Mouse (Mus musculus): ENCODE measurements around the gene Gsap.
A peak's percentile ranks its signal among the peaks of the same experiment; 100 is the strongest.
"Not testable (repeated sequence)": the region's sequence is repeated elsewhere in the genome, so short reads cannot be mapped to it uniquely, and the experiment has no call there.

Gene Gsap

GRCm38 (mm10) chr5:21185764-21186685, at the start of gene Gsap:
Gene Gsap (plus strand): TSS chr5:21186255.
- DNase-seq (ENCODE audit: low read depth, low spot score) = peak; percentile 21

DNA sequence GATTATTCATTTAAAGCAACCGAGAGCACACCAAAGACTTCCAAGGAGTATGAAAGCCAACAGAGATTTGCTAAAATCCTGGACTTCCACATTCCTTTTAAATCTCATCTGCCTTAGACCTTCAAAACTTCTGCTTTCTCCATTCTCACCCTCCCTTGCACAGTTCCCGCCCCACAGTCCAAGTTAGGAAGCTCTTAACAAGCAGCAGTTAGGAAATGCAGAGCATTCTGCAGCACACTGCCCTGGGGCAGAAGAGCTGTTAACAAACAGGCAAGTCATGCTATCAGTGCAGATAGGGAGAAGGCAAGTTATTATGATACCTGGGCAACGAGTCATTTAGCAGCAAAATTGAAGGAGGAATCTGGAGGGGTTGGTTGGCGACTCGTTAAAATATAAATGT, 49.5 kb upstream of the Gsap start:
- no peak for DNase-seq (ENCODE audit: low read depth, low spot score)

GRCm38 (mm10) chr5:21139505-21139904, 46.5 kb upstream of the Gsap start:
- DNase-seq (ENCODE audit: low read depth, low spot score) = peak; percentile 5

- not testable (repeated sequence) for DNase-seq (ENCODE audit: low read depth, low spot score)
These were observed 44.9 kb upstream of the Gsap start for GRCm38 (mm10) chr5:21141133-21141551.

DNA sequence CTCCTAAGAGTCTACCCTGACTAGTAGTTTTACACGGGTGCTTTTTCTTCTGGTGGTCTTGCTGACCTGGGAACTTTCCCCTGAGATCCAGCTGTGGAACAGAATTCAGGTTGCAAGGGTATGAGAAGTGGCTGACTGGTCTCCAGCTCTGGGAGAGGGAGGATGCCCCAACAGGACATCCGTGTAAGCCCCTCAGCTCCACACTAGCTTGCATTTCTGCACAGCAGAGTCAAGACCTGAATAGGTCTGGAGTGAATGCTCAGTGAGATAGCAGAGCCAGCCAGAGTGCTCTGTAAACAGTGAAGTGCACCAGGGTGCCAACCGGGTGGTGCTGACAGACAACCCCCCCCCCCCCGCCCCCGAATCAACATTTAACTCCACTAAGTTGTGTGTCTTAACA, 44.4 kb upstream of the Gsap start:
- DNase-seq (ENCODE audit: low read depth, low spot score) = no peak

- no peak for DNase-seq (ENCODE audit: low read depth, low spot score)
These were observed 43.0 kb upstream of the Gsap start for GRCm38 (mm10) chr5:21143032-21143431.

GRCm38 (mm10) chr5:21144506-21145169, 41.4 kb upstream of the Gsap start:
- DNase-seq (ENCODE audit: low read depth, low spot score) = no peak

GRCm38 (mm10) chr5:21148358-21148757, 37.7 kb upstream of the Gsap start:
- DNase-seq (ENCODE audit: low read depth, low spot score) = no peak

GRCm38 (mm10) chr5:21153672-21154071, 32.4 kb upstream of the Gsap start:
- DNase-seq (ENCODE audit: low read depth, low spot score) = no peak

- no peak for DNase-seq (ENCODE audit: low read depth, low spot score)
These were observed 29.3 kb upstream of the Gsap start for GRCm38 (mm10) chr5:21156770-21157169.

GRCm38 (mm10) chr5:21159536-21159935, 26.5 kb upstream of the Gsap start:
- DNase-seq (ENCODE audit: low read depth, low spot score) = no peak

GRCm38 (mm10) chr5:21160781-21161180, 25.3 kb upstream of the Gsap start:
- no peak for DNase-seq (ENCODE audit: low read depth, low spot score)

- DNase-seq (ENCODE audit: low read depth, low spot score) = no peak
These were observed 22.6 kb upstream of the Gsap start for GRCm38 (mm10) chr5:21163421-21163820.

DNA sequence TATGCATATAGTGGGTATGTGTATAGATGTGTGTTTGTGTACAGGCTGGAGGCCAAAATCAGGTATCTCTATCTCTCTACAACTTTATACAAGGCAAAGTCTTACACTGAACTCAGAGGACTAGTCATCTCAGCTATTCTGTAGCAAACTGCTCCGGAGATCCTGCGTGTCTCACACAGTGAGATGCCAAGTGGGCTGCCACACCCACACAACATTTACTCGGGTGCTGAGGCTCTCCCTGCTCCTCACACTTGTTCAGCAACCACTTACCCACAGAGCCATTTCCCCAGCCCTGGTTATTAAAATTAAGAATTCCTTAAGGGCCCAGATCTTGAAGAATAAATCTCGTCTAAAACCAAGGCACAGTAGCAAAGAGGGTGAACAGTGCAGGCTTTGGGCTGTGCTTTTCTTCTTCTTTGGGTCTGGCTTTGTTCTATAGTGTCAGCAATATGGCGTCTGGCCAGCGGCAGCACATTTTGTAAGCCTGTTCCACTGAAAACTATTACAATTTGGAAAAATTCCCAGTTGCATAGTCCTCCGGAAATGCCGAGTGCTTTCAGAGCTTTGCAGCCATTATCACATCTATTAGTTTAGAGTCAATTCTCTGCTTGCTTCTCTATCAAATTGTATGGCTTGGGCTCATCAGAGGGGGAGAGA, 17.2 kb upstream of the Gsap start:
- no peak for DNase-seq (ENCODE audit: low read depth, low spot score)

DNA sequence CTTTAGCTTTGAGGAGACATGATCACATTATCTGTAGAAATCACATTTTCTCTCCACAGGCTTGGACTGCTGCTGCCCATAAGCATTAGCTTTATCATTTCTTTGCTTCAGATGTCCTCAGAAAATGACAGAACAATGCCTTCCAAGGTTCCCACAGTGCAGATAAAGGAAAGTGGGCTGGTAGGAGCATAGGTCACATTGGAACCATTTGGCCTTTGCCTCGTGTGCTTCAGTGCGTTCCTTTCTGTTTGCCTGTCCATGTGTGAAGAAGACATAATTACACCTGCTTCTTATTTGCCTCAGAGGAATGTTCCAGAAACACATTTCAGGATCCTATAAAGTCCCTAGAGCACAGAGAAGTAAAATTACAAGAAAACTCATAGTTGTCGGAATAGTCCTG, 16.7 kb upstream of the Gsap start:
- DNase-seq (ENCODE audit: low read depth, low spot score) = no peak

- DNase-seq (ENCODE audit: low read depth, low spot score) = no peak
These were observed 16.2 kb upstream of the Gsap start for GRCm38 (mm10) chr5:21169877-21170276.

- DNase-seq (ENCODE audit: low read depth, low spot score) = no peak
These were observed 15.6 kb upstream of the Gsap start for GRCm38 (mm10) chr5:21170440-21170839.

- no peak for DNase-seq (ENCODE audit: low read depth, low spot score)
These were observed 15.2 kb upstream of the Gsap start for GRCm38 (mm10) chr5:21170898-21171297.

DNA sequence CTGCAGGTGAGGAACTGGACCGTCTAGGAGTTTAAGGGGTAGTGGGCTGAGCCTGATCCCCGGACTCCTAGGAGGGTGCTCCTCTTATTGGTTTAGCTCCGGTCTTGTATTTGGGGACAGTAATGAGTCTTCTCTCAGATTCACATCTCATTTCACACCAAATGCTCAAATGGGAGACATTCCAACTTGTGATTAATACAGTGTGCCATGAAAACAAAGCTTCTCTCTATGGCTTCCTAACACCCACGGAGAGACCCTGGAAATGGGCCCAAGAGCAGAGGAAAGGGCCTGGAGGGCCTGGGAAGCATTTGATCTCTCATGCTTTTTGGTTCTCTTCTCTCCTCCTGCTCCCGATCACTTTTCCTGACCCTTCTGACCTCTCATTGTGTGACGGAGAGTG, 14.7 kb upstream of the Gsap start:
- DNase-seq (ENCODE audit: low read depth, low spot score) = peak; percentile 9

DNA sequence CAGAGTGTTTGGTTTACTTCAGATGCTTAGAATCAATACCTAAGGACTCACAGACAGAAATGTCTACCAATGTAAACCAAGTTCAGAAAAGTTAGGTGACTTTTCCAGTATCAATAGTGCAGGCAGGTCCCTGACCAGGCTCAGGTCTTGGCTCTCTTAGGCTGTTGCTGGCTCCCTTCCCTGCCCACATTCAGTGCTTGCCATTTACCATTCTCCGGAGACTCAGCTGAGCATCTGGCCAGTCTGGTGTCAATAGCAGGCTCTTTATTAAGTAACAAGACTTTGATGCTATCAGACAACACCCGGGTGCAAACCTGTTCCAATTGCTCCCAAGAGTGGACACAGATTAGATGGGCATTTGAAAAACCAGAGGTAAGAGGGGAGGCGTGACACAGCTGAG, 13.7 kb upstream of the Gsap start:
- DNase-seq (ENCODE audit: low read depth, low spot score) = no peak

DNA sequence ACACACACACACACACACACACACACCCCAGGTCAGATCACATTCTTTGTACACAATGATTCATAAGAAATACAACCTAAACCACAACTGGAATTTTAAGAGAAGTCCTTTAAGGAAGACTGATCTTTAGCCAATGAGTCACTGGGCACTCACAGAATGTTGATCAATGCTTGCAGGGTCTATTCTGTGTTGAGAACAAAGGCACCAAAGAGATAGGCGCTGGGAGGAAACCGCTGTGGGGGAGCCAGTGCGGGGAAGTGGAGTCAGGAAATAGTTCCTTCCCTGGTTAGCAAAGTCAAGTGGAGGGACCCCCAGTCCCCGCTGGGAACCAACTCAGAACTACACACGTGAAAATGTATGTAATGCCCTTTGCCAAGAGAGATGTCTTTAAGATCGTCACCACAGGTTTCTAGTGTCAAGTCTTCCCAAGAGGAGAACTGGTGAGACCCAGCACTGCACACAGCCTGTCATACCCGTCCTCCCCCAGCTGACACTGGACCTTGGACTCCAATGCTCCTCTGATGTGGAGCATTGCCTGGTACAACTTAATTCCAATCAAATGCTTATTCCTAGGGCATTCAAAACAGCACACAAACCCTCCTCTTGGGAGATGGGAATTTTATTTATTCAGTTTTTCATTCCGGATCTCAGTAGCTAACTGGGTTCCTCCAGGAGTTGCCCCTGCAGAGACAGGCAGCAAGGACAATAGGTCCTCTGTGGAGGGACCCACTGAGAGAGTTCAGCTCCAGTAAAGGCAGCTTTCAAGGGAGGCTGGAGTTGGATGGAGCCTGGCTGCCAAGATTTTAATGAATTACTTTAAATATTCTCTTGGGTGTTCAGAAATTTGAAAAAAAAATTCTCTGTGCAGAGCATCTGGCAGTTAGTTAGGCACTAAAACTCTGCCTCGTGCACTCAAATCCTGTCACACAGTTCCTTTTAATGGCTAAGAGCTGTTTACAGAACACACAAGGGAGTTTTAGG, 10.6 kb upstream of the Gsap start:
- no peak for DNase-seq (ENCODE audit: low read depth, low spot score)

Data from retina, postnatal 7 days (tissue).